Mouse (Mus musculus) embryonic facial prominence, embryonic 14.5 days (tissue): ENCODE data around the gene Med25. TPM values are rescaled to one million over a fixed set of nuclear protein-coding genes. Genes with fewer than 3 reads are reported as not detected.

ENCODE experiments used
- ATAC-seq: fragments of 200-750 bp; cut with Nextera tagmentation; 2 replicates; pipeline ENCODE4 v1.8.0; 2017; ENCODE audit warnings: low read depth, moderate number of reproducible peaks, moderate TSS enrichment
- DNase-seq: peaks from one replicate; pipeline ENCODE4 v3.0.0-alpha.2; 2015; ENCODE audit warnings: low spot score
- H3K27ac ChIP-seq: fragments of 300-500 bp; sonication (generic); replicated peaks from 2 replicates; pipeline ENCODE4 v1.5.1; 2014; ENCODE audit warnings: low read depth, mild to moderate bottlenecking, low read length, moderate library complexity
- H3K27me3 ChIP-seq: fragments of 300-500 bp; sonication (generic); replicated peaks from 2 replicates; pipeline ENCODE4 v1.6.1; 2014; ENCODE audit warnings: low read length; ENCODE audit not compliant: control insufficient read depth, insufficient read depth
- H3K36me3 ChIP-seq: fragments of 300-500 bp; sonication (generic); 2 replicates; pipeline ENCODE4 v1.6.1; 2014; ENCODE audit warnings: low read length, mixed read lengths; ENCODE audit not compliant: control insufficient read depth, insufficient read depth
- H3K4me1 ChIP-seq: fragments of 300-500 bp; sonication (generic); 2 replicates; pipeline ENCODE4 v1.6.1; 2014; ENCODE audit warnings: antibody characterized with exemption, low read length; ENCODE audit not compliant: control insufficient read depth, insufficient read depth
- H3K4me2 ChIP-seq: fragments of 300-500 bp; sonication (generic); 2 replicates; pipeline ENCODE4 v1.6.1; 2014; ENCODE audit warnings: low read depth, mild to moderate bottlenecking, low read length, moderate library complexity, mixed read lengths
- H3K4me3 ChIP-seq: fragments of 300-500 bp; sonication (generic); 2 replicates; pipeline ENCODE4 v1.5.1; 2014; ENCODE audit warnings: low read depth, mild to moderate bottlenecking, low read length
- H3K9ac ChIP-seq: fragments of 300-500 bp; sonication (generic); 2 replicates; pipeline ENCODE4 v1.6.1; 2014; ENCODE audit warnings: low read depth, mild to moderate bottlenecking, low read length, moderate library complexity, mixed read lengths
- H3K9me3 ChIP-seq: fragments of 300-500 bp; sonication (generic); 2 replicates; pipeline ENCODE4 v1.6.1; 2016; ENCODE audit warnings: low read length; ENCODE audit not compliant: control insufficient read depth
- WGBS: fragments of 180-500 bp; shearing (Covaris S2); extraction: QIAGEN DNeasy Blood & Tissue Kit; methylation state at CpG from one replicate; pipeline ENCODE4 v1.1.7; 2014; 5-methylcytosine and 5-hydroxymethylcytosine counted together
- polyA plus RNA-seq: library from polyadenylated mRNA; unstranded; fragments of >200 nt; fragmentation: Nextera tagmentation; extraction: Ambion mirVana; gene quantifications from 2 replicates; pipeline ENCODE4 v1.2.1, GENCODE M21; 2014

Gene Med25
- polyA plus RNA-seq, 1 experiment from 2014 or later = 64.2 TPM

DNA sequence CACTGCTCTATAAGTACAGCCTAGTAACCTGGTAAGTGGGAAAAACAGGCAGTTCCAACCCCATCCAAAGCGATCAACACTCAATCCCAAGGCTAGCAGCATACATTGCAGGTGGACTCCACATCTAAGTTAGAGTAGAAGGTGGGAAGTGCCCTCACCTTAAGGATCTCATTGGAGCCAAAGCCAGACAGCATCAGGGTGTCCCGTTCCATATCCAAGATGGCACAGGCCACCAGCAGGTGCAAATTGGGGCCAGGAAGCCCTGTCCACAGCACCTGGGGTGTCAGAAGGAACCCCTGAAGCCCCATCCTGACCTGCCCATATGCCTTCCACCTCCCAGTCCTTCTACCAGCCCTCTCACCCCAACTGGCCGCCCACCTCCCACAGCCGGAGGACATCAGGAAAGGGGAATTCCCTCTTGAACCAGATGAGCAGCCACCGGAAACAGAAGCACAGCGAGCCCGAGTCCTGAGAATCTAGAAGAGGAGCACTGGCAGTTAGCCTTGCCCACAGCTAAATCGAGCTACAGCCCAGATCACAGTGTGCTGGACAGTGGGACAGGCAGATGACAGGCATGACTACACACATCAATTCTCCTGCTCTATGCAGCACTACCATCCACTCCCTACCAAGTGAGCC is 50.6 kb downstream of the Med25 start:
- ATAC-seq (no peak), DNase-seq (no peak)
- no peak overlapping the region for H3K4me3 ChIP-seq
- no peak overlapping the region for H3K9ac ChIP-seq
- H3K27me3 ChIP-seq = peaks cover 24% of the 10 kb centered on the region
- no peaks in the 10 kb centered on the region for H3K9me3 ChIP-seq
- WGBS = 93% methylated on average over 8 of the region's 8 CpGs
- H3K4me1 ChIP-seq = peaks cover 6% of the 10 kb centered on the region
- peaks cover 67% of the 10 kb centered on the region for H3K36me3 ChIP-seq
- H3K27ac ChIP-seq = no peak overlapping the region
- H3K4me2 ChIP-seq = no peak overlapping the region

DNA sequence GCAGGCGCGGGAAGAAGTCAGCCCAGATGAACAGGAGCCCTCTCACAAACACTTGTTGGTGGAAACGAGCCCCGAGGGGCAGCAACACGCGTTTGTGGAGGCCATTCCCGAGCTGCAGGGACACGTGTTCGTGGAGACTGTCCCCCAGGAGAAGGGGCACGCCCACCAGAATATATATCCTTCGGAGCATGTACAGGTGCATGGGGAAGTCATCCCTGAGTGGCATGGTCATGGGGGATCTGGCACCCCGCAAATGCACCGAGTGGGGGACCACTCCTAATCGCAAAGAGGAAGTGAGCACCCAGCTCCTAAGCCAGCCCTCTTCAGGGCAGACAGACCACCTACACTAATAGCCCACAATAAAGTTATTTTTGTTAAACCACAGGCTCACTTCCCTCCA is 52.1 kb downstream of the Med25 start:
- peak overlapping the region; percentile 56; the same call in 1 of the 2 replicates for H3K9ac ChIP-seq
- H3K27ac ChIP-seq = no peak overlapping the region
- DNase-seq (no peak), ATAC-seq (no peak)
- H3K36me3 ChIP-seq = peaks cover 52% of the 10 kb centered on the region
- WGBS = 49% methylated on average over 13 of the region's 14 CpGs
- H3K4me1 ChIP-seq = peaks cover 6% of the 10 kb centered on the region
- H3K4me3 ChIP-seq = peak overlapping the region; percentile 36; the same call in 1 of the 2 replicates
- H3K27me3 ChIP-seq = peaks cover 24% of the 10 kb centered on the region
- H3K9me3 ChIP-seq = no peaks in the 10 kb centered on the region
- H3K4me2 ChIP-seq = peak overlapping the region; percentile 62

DNA sequence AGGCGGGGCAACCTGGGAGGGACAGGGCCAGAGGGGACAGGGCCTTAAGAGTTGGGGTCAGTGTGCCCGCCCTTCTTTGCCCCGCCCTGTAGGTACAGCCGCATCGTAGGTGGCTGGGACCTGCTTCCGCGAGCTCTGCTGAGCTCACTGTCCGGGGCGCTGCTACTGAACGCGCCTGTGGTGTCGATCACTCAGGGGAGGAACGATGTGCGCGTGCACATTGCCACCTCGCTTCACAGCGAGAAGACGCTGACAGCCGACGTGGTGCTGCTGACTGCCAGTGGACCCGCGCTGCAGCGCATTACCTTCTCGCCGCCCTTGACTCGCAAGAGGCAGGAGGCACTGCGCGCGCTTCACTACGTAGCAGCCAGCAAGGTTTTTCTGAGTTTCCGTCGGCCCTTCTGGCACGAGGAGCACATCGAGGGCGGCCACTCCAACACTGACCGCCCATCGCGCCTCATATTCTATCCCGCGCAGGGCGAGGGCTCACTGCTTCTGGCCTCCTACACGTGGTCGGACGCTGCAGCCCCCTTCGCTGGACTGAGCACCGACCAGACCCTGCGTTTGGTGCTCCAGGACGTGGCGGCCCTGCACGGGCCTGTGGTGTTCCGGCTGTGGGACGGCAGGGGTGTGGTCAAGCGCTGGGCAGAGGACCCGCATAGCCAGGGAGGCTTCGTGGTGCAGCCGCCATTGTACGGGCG is 52.9 kb downstream of the Med25 start:
- Histone ChIP-seq H3K27ac (no peak overlapping the region), H3K9ac (peak overlapping the region; percentile 56), H3K36me3 (peaks cover 44% of the 10 kb centered on the region), H3K4me1 (peaks cover 6% of the 10 kb centered on the region), H3K4me2 (peak overlapping the region; percentile 62), H3K27me3 (peaks cover 24% of the 10 kb centered on the region), H3K9me3 (no peaks in the 10 kb centered on the region), H3K4me3 (peak overlapping the region; percentile 36)
- ATAC-seq (peak; percentile 39), DNase-seq (peak; percentile 59)
- WGBS = 3% methylated on average over 45 of the region's 58 CpGs

DNA sequence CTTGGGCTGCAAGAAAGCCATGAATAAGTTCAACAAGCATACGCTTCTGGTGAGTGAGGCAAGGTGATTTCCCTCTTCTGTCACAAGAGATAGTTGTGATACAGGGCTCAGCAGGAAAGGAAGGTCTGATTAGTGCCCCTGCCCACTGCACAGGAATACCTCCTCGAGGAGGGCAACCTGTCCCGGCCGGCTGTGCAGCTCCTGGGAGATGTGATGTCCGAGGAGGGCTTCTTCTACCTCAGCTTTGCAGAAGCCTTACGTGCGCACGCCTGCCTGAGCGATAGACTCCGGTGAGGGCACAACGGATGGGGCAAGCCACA is 53.4 kb downstream of the Med25 start:
- H3K4me3 ChIP-seq = peak overlapping the region; percentile 36
- ATAC-seq (0 out of 2 replicates have a peak, but pooled peaks have one; percentile 3), DNase-seq (no peak)
- H3K27me3 ChIP-seq = peaks cover 24% of the 10 kb centered on the region
- 34% methylated on average over 10 of the region's 11 CpGs for WGBS
- no peak overlapping the region for H3K27ac ChIP-seq
- peaks cover 6% of the 10 kb centered on the region for H3K4me1 ChIP-seq
- peak overlapping the region; percentile 56 for H3K9ac ChIP-seq
- H3K36me3 ChIP-seq = peaks cover 39% of the 10 kb centered on the region
- H3K9me3 ChIP-seq = no peaks in the 10 kb centered on the region
- peak overlapping the region; percentile 62 for H3K4me2 ChIP-seq

DNA sequence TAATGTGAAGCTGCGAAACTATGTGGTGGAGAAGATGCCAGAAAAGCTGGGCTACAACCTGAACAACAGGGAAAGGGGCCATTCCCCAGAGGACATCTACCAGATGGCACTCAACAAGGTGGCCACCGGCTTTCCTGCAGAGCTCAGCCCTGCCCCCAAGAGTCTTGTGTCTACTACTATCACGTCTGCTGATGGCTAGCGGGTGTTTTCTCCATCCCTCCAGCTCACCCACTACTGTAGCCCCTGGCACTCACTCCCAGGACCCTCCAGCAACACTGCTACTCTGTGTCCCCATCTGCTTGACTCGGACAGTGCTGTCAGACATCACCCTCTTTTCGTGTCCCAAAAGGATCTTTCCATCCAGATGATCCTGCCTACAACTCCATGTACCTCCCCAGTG is 54.4 kb downstream of the Med25 start:
- no peak overlapping the region for H3K9ac ChIP-seq
- no peak for ATAC-seq
- no peaks in the 10 kb centered on the region for H3K9me3 ChIP-seq
- H3K27ac ChIP-seq = no peak overlapping the region
- H3K4me1 ChIP-seq = peaks cover 6% of the 10 kb centered on the region
- no peak overlapping the region for H3K4me2 ChIP-seq
- DNase-seq = no peak
- H3K4me3 ChIP-seq = no peak overlapping the region
- H3K27me3 ChIP-seq = peaks cover 24% of the 10 kb centered on the region
- peaks cover 28% of the 10 kb centered on the region for H3K36me3 ChIP-seq
- WGBS = 79% methylated on average over 6 of the region's 6 CpGs

DNA sequence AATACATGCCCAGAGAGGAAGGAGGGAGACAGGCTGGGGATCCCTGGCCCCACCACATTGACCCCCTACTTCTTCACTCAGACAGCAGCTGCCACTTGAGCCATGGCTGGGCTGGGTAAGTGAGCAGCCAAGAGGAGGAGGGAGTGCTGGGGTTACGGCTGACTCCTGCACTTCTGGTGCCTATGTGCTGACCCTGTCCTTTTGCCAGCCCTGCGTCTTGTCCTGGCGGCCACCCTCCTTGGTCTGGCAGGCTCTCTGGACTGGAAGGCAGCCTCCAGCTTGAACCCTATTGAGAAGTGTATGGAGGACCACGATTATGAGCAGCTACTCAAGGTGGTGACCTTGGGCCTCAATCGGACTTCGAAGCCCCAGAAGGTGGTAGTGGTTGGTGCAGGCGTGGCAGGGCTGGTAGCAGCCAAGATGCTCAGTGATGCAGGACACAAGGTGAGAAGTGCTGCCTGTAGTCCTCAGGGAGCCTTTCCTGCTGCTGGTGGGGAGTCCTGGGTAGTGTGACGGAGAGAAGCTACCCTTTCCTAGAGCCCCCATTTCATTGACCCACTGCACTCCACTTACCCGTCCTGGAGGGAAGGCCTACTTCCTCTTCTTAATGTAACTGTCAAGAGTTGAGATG is 56.0 kb downstream of the Med25 start:
- no peak overlapping the region for H3K9ac ChIP-seq
- WGBS = 86% methylated on average over 9 of the region's 9 CpGs
- DNase-seq = no peak
- H3K36me3 ChIP-seq = peaks cover 20% of the 10 kb centered on the region
- peaks cover 6% of the 10 kb centered on the region for H3K4me1 ChIP-seq
- H3K27me3 ChIP-seq = peaks cover 24% of the 10 kb centered on the region
- H3K4me3 ChIP-seq = no peak overlapping the region
- ATAC-seq = no peak
- no peak overlapping the region for H3K27ac ChIP-seq
- no peaks in the 10 kb centered on the region for H3K9me3 ChIP-seq
- no peak overlapping the region for H3K4me2 ChIP-seq

DNA sequence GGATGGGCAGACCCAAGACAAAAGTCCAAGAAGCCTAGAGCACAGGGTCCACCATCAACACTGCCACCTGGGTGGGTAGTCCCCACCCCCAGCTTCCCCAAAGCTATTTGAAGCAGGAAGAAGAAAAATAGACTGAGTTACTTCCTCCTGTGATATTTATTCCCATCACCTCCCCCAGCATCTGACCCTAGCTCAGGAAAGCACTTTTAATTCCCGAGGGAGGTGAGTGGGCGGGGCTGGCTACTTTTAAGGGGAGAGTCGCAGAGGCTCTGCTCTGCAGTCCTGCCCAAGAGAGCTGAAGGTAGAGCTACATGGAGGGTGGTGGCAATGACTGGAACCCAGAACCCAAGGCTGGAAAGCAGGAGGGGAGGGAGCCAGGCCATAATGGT is 56.5 kb downstream of the Med25 start:
- no peak overlapping the region for H3K4me2 ChIP-seq
- no peak for ATAC-seq
- peaks cover 20% of the 10 kb centered on the region for H3K36me3 ChIP-seq
- H3K9me3 ChIP-seq = no peaks in the 10 kb centered on the region
- H3K4me3 ChIP-seq = no peak overlapping the region
- H3K27ac ChIP-seq = no peak overlapping the region
- no peak for DNase-seq
- WGBS = 52% methylated on average over 3 of the region's 3 CpGs
- no peak overlapping the region for H3K9ac ChIP-seq
- peaks cover 24% of the 10 kb centered on the region for H3K27me3 ChIP-seq
- peaks cover 6% of the 10 kb centered on the region for H3K4me1 ChIP-seq

DNA sequence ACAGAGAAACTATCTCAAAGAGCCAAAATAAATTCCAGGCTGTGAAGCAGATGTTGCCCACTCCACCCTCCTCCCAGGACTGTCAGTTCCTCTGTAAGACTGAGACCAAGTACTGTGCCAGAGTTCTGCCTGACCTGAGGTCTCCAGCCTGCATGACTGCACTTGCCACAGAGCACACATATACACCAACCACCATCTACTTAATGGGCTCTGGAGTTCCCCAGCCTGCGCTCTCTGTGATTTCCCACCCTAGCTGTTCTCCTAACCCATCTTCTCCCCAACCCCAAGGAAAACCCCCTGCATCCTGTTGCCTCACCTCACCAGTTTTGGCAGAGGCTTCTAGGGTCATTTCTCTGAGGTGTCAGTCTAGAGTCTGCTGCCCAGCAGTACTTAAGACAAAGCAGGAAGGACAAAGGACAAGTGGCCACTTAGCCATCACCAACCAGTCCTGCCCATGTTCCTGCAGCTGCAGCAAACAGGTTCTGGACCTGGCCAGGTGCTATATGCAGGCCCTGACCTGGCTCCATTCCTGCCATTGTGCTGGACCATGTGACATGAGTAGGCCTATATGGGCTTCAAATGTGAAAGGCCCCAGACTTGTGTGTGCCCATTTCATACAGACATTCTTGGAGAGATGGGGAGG is 57.0 kb downstream of the Med25 start:
- Histone ChIP-seq H3K36me3 (peaks cover 21% of the 10 kb centered on the region), H3K4me2 (no peak overlapping the region), H3K27ac (no peak overlapping the region), H3K9me3 (no peaks in the 10 kb centered on the region), H3K27me3 (peaks cover 20% of the 10 kb centered on the region), H3K4me1 (peaks cover 6% of the 10 kb centered on the region), H3K4me3 (no peak overlapping the region), H3K9ac (no peak overlapping the region)
- ATAC-seq (no peak), DNase-seq (no peak)
- 80% methylated on average over 1 of the region's 1 CpGs for WGBS
